Mouse (Mus musculus) stomach, embryonic 16.5 days (tissue): Measurements from ENCODE around the gene Mnt. TPM values are rescaled to one million over a fixed set of nuclear protein-coding genes. Genes with fewer than 3 reads are reported as not detected.

ENCODE experiments used
- ATAC-seq: fragments of 200-750 bp; cut with Nextera tagmentation; 2 replicates; pipeline ENCODE4 v1.8.0; 2017; ENCODE audit warnings: moderate number of reproducible peaks, moderate TSS enrichment; ENCODE audit not compliant: insufficient read depth, low FRiP score
- H3K27ac ChIP-seq: fragments of 300-500 bp; sonication (generic); 2 replicates; pipeline ENCODE4 v1.5.1; 2014; ENCODE audit warnings: low read length
- H3K27me3 ChIP-seq: fragments of 300-500 bp; sonication (generic); 2 replicates; pipeline ENCODE4 v1.6.1; 2014; ENCODE audit warnings: low read length, control low read depth, mixed read lengths; ENCODE audit not compliant: control insufficient read depth, insufficient read depth
- H3K36me3 ChIP-seq: fragments of 300-500 bp; sonication (generic); 2 replicates; pipeline ENCODE4 v1.6.1; 2014; ENCODE audit warnings: low read length; ENCODE audit not compliant: control insufficient read depth, insufficient read depth
- H3K4me1 ChIP-seq: fragments of 300-500 bp; sonication (generic); 2 replicates; pipeline ENCODE4 v1.6.1; 2014; ENCODE audit warnings: low read length, control low read depth, mixed read lengths; ENCODE audit not compliant: control insufficient read depth, insufficient read depth
- H3K4me2 ChIP-seq: fragments of 300-500 bp; sonication (generic); 2 replicates; pipeline ENCODE4 v1.6.1; 2014; ENCODE audit warnings: low read depth, low read length, mixed read lengths
- H3K4me3 ChIP-seq: fragments of 300-500 bp; sonication (generic); replicated peaks from 2 replicates; pipeline ENCODE4 v1.5.1; 2014; ENCODE audit warnings: mild to moderate bottlenecking, low read length
- H3K9ac ChIP-seq: fragments of 300-500 bp; sonication (generic); 2 replicates; pipeline ENCODE4 v1.6.1; 2014; ENCODE audit warnings: low read length
- H3K9me3 ChIP-seq: fragments of 300-500 bp; sonication (generic); replicated peaks from 2 replicates; pipeline ENCODE4 v1.6.1; 2016; ENCODE audit warnings: low read length, control low read depth; ENCODE audit not compliant: control insufficient read depth
- WGBS: fragments of 180-500 bp; shearing (Covaris S2); extraction: QIAGEN DNeasy Blood & Tissue Kit; methylation state at CpG from one replicate; pipeline ENCODE4 v1.1.7; 2014; 5-methylcytosine and 5-hydroxymethylcytosine counted together
- polyA plus RNA-seq: library from polyadenylated mRNA; unstranded; fragments of >200 nt; fragmentation: Nextera tagmentation; extraction: Ambion mirVana; gene quantifications from 2 replicates; pipeline ENCODE4 v1.2.1, GENCODE M21; 2015

Mnt gene
- polyA plus RNA-seq, 1 experiment from 2014 or later: 3.2 TPM

DNA sequence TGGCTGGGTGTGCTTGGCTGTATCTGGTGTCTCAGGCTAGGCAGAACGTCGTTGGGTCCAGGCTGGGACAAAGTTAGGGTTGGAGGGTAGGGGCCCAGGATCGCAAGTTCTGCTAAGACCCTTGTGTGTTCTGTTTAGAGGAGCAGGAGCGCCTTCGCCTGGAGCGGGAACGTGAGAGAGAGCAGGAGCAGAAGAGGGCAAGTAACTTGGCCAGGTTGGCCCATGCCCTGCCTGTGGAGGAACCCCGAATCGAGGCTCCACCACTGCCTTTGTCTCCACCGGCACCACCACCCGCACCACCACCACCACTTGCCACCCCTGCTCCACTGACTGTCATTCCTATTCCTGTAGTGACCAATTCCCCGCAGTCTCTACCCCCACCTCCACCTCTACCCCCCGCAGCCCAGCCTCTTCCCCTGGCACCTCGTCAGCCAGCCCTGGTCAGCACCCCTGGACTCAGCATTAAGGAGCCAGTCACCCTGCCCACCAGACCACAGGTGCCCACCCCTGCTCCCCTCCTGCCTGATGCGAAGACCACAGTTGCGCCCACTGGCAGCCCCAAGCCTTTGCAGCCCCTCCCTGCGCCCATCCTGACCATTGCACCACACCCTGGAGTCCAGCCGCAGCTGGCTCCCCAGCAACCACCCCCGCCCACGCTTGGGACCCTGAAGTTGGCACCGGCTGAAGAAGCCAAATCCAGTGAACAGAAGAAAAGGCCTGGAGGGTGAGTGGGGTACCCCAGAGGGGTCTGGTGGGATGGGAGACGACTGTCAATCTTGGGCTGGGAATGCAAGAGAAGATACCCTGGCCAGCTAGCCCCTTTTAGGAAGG, 5.7 kb downstream of the Mnt start:
- no peak overlapping the region for H3K9ac ChIP-seq
- H3K4me3 ChIP-seq: no peak overlapping the region
- no peaks in the 10 kb centered on the region for H3K36me3 ChIP-seq
- no peaks in the 10 kb centered on the region for H3K9me3 ChIP-seq
- H3K27me3 ChIP-seq: no peaks in the 10 kb centered on the region
- WGBS: 93% methylated on average over 22 of the region's 22 CpGs
- no peak overlapping the region for H3K4me2 ChIP-seq
- peaks cover 38% of the 10 kb centered on the region for H3K4me1 ChIP-seq
- H3K27ac ChIP-seq: no peak overlapping the region
- ATAC-seq: no peak

DNA sequence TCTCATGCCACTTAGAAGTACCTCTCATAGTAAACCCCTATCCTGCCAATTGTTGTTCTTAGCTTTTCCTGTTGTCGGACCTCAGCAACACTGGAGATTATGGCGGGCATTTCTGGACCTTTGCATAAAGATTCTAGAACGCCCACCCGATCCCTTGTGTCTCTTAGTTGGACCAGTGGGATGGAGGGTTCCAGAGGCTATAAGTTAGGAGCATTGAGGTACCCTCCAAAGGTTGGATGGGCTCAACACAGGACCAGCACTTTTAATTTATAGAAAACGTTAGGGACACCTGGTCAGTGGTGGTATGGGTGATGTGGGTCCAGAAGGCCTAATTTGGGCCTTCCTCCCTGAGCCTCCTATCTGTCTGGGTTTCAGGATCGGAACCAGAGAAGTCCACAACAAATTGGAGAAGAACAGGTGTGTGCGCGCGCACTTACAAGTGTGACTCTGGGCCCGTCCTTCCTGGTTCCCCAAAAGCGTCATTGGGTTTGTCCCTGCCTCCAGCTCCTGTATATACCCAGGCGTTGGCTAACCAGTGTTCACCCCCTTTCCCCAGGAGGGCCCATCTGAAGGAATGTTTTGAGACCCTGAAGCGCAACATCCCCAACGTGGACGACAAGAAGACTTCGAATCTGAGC, 6.5 kb downstream of the Mnt start:
- Histone ChIP-seq H3K9ac (peak overlapping the region; percentile 78), H3K27me3 (no peaks in the 10 kb centered on the region), H3K9me3 (no peaks in the 10 kb centered on the region), H3K4me1 (peaks cover 38% of the 10 kb centered on the region), H3K27ac (peak overlapping the region; percentile 96), H3K4me2 (peak overlapping the region; percentile 83), H3K36me3 (no peaks in the 10 kb centered on the region), H3K4me3 (peak overlapping the region; percentile 46)
- ATAC-seq: 0 out of 2 replicates have a peak, but pooled peaks have one; percentile 1
- 44% methylated on average over 16 of the region's 16 CpGs for WGBS

DNA sequence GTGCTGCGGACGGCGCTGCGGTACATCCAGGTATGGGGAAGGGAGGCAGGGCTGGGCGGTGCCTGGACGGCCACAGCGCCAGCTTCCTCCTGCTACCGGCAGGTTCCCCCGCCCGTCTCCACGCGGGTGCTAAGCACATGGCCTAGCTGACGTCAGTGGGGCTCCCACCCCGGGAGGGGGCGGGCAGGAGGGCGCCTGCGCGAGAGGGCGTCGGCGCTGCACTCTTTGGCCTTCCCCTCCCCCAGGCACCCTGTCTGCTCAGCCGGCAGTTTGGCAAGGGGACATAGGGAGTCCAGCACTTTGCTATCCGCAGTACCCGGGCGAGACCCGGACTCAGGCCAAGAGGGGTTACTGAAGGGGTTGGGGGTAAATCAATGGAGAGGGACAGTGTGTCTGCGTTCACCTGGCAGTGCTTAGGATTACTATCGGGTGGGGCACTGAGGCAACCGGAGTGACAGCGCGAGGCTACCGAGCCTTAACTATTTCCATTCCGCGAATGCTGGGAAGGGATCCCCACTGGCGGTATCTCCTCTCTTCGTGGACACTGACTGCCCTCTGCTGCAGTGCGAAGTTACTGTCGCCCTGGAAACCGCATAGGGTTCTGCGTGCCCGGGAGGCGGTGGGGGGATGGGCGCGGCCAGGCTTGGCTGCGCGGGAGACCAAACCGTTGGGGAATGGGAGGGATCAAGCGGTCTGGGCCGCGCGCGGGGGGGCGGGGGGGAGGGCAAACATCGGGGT, 7.1 kb downstream of the Mnt start:
- peak overlapping the region; percentile 83 for H3K4me2 ChIP-seq
- peak; percentile 86 for ATAC-seq
- peaks cover 34% of the 10 kb centered on the region for H3K4me1 ChIP-seq
- H3K9me3 ChIP-seq: no peaks in the 10 kb centered on the region
- no peaks in the 10 kb centered on the region for H3K27me3 ChIP-seq
- H3K27ac ChIP-seq: peak overlapping the region; percentile 96
- WGBS: under 1% methylated on average over 51 of the region's 54 CpGs
- H3K36me3 ChIP-seq: no peaks in the 10 kb centered on the region
- peak overlapping the region; percentile 78 for H3K9ac ChIP-seq
- H3K4me3 ChIP-seq: peak overlapping the region; percentile 46

DNA sequence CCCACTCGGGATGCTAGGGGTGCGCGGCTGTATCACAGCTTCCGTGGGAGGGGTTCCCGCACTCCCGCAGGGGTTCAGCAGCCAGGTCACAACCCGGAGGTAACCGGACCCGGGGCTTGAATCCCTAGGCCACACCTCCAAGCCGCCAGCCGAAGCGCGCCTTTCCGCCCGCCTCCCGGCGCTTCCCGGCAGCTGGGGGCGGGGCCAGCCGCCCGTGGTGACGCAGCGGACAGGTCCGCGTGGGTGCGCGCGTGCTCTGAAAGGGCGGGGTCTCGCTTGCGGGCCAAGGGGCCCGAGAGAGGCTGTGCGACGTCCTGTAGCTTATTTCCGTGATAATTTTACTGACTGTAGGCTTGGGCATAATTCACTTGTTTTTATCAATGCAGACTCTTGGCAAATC, 7.7 kb downstream of the Mnt start:
- Histone ChIP-seq H3K4me1 (peaks cover 34% of the 10 kb centered on the region), H3K36me3 (no peaks in the 10 kb centered on the region), H3K4me3 (peak overlapping the region; percentile 46), H3K9me3 (no peaks in the 10 kb centered on the region), H3K9ac (peak overlapping the region; percentile 78), H3K27ac (peak overlapping the region; percentile 96), H3K27me3 (no peaks in the 10 kb centered on the region), H3K4me2 (peak overlapping the region; percentile 83)
- WGBS: under 1% methylated on average over 35 of the region's 35 CpGs
- peak; percentile 77 for ATAC-seq

DNA sequence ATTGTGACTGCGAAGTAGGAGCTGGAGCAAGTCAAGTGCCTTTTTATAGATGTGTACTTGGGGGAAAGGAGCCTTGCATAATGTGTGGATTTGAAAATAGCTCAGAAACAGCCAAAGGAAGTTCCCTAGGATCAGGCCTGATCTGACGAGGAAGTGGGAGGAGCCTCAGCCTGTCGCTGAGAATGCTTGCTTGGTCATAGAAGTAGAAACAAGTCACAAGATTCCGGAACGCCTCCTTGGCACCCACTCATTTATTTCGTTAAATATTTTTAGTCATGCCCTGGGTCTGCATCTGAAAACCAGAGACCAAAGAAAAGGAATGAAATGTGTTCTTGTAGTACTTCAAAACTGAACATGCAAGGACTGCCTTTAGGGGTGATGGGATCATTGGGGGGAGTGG, 8.3 kb downstream of the Mnt start:
- Histone ChIP-seq H3K4me3 (peak overlapping the region; percentile 46), H3K4me2 (peak overlapping the region; percentile 83), H3K9me3 (no peaks in the 10 kb centered on the region), H3K36me3 (no peaks in the 10 kb centered on the region), H3K4me1 (peaks cover 32% of the 10 kb centered on the region), H3K27ac (peak overlapping the region; percentile 96), H3K27me3 (no peaks in the 10 kb centered on the region), H3K9ac (peak overlapping the region; percentile 38; the same call in 1 of the 2 replicates)
- WGBS: 35% methylated on average over 6 of the region's 6 CpGs
- ATAC-seq: no peak

DNA sequence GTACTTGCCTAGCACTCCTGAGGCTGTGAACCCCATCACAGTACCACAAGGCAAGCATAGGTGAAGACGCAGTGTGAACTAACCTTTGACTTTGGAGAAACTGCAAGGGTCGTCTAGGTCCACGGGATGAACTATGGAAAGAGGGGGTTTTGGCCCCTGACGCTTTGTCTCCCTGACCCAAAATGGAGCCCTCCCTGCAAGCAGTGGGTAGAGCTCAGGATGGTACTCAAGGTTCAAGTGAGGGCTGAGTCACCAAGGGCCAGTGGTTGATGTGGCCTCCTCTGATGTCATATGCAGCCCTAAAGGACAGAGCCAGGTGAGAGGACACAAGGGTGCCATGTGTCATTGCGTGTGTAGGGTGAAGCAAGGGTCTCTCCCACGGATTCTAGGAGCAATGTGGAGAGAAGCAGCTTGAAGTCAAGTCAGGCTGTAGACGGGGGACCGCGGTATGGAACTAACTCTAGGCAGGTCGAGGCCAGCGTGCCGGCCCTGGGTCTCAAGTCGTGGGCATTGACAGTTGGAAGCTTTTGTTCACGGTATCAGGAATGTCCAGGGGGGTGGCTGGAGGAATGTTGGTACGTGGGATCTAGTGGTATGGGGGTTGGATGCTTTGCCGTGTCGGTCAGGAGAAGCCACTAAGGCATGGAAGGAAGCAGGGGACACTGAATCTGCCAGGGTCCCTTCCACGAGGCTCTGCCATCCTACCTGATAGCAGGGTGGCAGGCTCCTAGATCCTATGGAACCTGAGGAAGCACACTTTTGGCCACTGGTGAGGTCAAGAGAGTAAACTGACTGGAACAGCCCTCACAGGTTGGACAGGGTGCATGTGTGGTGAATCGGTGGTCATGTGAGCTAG, 9.4 kb downstream of the Mnt start:
- no peaks in the 10 kb centered on the region for H3K9me3 ChIP-seq
- no peak overlapping the region for H3K9ac ChIP-seq
- H3K27ac ChIP-seq: no peak overlapping the region
- H3K4me3 ChIP-seq: no peak overlapping the region
- peaks cover 29% of the 10 kb centered on the region for H3K4me1 ChIP-seq
- ATAC-seq: no peak
- H3K36me3 ChIP-seq: no peaks in the 10 kb centered on the region
- H3K4me2 ChIP-seq: no peak overlapping the region
- WGBS: 91% methylated on average over 19 of the region's 19 CpGs
- H3K27me3 ChIP-seq: no peaks in the 10 kb centered on the region

DNA sequence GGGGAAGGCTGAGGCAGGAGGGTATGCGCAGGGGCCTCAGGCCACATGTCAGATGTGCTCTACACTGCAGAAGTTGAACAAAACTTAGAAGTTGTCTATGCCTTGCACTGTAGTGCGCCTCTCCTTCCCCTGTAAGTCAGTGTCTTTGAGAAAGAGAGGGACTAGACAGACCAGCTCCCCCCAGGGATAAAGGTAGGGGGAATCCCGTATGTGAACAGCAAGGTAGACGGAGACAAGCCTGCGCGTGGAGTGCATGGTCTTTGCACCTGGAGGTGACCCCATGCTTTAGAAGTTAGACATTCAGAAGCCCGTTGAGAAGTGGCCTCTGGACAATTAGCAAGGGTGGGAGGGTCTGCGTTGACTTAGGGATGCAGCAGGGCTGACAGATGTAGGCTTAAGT, 10.0 kb downstream of the Mnt start:
- peaks cover 3% of the 10 kb centered on the region; the same call in 1 of the 2 replicates for H3K36me3 ChIP-seq
- H3K27ac ChIP-seq: no peak overlapping the region
- WGBS: 69% methylated on average over 8 of the region's 8 CpGs
- no peaks in the 10 kb centered on the region for H3K9me3 ChIP-seq
- H3K27me3 ChIP-seq: no peaks in the 10 kb centered on the region
- H3K4me1 ChIP-seq: peaks cover 25% of the 10 kb centered on the region
- no peak overlapping the region for H3K4me2 ChIP-seq
- H3K4me3 ChIP-seq: no peak overlapping the region
- H3K9ac ChIP-seq: no peak overlapping the region
- ATAC-seq: no peak

DNA sequence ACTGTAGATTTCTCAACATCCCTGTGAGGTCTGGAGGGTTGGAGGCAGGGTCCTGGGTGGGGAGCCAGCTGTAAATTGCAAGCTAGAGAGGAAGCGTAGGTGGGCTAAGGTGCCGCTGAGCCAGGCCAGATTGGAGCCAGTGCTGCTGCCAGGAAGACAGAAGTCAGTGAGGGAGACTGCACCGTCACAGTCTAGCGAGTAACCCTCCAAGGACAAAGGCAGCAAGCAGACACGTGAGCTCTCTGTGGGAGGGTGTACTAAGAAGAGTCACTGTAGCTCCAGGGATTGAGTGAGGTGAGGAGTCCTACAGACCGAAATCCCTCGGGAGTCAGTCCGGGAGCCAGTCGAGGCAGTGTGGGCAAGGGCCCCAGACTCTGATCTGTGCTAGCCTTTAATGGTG, 10.6 kb downstream of the Mnt start:
- no peaks in the 10 kb centered on the region for H3K27me3 ChIP-seq
- H3K36me3 ChIP-seq: peaks cover 4% of the 10 kb centered on the region; the same call in 1 of the 2 replicates
- H3K27ac ChIP-seq: no peak overlapping the region
- H3K9ac ChIP-seq: peak overlapping the region; percentile 36; the same call in 1 of the 2 replicates
- ATAC-seq: no peak
- H3K4me3 ChIP-seq: no peak overlapping the region
- H3K9me3 ChIP-seq: no peaks in the 10 kb centered on the region
- no peak overlapping the region for H3K4me2 ChIP-seq
- WGBS: 87% methylated on average over 9 of the region's 9 CpGs
- peaks cover 25% of the 10 kb centered on the region for H3K4me1 ChIP-seq
